Mouse (Mus musculus): Measurements from ENCODE around the gene Bicc1.

Gene Bicc1

DNA sequence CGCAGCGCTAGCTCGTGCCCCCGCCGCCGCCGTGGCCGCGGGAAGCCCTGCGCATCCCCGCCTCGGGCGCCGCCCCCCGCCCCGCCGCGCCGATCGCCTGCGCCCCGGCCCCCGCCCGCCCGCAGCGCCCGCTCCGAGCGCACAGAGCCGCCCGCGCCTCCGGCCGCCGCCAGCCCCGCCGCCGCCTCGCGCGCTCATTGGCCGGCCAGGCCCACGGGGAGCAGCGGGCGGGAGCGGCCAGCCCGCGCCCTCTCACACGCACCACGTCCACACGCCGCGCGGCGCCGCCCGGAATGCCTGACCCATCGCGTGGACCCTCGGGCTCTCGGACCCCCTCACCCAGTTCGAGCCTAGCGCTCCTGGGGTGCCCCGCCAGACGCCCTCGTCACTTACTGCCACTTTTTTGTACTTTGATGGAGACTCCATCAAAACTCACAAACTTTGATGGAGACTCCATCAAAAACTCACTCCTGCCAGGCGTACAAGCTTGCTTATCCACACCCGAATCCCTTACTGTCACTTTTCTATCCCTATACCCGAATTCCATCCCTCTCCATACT is at the start of gene Bicc1:
Gene Bicc1 (minus strand): TSS at position 25 of the 560 bp plus-strand sequence.
- DNase-seq, result peak; percentile 55

DNA sequence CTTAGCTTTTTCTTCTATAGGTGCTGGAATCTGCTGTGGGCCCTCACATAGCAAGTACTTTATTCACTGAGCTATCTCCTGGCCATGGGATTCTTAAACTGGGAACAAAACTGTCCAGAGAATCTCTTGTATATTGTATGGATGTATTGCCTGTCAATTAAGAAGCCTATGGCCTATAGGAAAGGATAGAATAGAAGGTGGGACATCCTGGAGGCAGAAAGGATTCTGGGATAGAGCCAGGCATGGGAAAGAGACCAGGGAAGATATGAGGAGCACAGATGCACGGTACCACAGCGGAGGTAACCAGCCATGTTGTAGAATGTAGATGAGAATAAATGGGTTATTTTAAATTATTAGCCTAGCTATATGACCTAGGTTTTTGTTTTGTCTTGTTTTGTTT is 42.0 kb upstream of the Bicc1 start:
- DNase-seq, result no peak

- DNase-seq, result no peak
These were observed 41.5 kb upstream of the Bicc1 start for GRCm38 (mm10) chr10:71200964-71201363.

DNA sequence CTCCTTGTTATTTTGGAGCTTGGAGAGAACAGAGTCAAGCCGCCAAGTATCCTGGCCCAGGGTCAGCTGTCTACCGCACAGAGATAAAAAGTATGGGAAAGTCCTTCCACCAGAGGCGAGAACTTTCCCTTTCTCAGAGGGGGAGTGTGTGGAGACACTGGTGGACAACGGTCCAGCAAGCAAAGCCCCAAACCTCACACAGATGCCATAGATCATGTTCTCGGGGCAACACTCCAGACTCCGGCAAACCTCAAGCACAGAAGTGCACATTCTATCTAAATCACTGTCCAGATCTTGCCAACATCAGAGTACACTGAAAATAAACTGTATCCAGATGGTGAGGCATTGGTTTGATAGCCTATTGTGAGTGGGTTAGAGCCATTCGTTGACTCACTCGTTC is 39.2 kb upstream of the Bicc1 start:
- no peak for DNase-seq

DNA sequence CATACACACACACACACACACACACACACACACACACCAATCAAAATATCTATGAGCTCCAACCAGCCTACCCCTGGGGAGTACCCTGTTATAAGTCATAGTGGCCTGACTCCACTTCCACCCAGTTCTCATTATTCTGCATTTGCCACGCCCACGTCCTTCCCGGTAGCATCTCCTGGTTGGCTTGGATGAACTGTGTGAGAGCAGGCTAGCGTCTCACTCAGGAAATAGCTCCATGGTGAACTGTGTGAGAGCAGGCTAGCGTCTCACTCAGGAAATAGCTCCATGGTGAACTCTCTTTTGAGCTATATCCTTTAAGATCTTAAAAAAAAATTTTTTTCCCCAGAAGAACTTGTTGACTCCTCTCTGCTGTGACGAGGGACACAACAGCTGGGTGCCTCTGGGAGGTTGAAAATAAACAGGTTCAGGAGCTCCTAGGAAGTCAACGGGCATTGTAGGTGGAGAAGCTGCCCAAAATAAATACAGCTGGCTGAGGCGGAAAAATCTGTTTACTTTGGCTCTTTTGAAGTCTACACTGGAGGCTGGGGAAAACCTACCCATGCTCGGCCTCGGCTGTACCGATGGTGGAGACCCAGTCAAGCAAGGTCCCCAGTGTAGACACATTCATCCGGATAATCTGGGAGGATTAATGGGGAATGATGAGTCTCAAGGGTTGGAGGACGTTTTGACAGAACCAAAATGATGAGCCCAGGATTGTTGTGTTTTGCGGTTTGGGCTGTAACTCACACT is 37.7 kb upstream of the Bicc1 start:
- DNase-seq, result no peak

DNA sequence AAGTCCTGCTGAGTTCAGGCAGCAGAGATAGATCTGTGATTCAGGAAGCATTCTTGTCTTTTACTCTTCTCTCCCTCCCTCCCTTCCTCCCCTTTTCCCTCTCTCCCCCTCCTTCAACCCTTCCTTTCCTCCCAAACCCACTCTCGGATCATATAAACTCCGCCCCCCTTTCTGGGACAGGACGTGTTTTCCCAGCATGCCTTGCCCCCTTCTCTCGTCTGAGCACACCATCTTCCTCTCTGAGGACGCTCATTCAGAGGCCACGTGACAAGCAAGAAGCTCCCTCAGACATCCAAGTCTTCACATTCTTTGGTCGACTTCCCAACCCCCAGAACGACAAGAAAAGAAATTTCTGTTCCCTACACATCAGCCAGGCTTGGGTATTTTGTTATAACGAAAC is 36.0 kb upstream of the Bicc1 start:
- DNase-seq, result peak; percentile 68

DNA sequence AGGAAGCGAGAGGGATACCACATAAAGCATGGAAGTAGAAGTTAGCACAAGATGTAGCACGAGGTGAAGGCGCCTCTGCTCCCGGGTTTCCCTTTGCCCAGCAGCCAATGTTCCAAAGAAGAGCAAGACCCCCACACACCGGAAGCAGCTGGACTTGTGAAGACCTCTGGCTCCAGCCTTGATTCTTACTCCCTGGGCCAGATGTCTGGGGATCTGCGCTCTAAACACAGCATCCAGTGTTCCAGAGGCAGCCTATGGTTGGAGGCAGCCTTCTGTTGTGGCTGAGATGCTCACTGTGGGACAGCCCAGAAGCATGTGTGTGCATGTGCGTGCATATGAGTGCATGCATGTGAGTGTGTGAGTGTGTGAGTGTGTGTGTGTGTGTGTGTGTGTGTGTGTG is 35.2 kb upstream of the Bicc1 start:
- DNase-seq, result peak; percentile 21

- DNase-seq, result no peak
These were observed 33.8 kb upstream of the Bicc1 start for GRCm38 (mm10) chr10:71193319-71193718.

DNA sequence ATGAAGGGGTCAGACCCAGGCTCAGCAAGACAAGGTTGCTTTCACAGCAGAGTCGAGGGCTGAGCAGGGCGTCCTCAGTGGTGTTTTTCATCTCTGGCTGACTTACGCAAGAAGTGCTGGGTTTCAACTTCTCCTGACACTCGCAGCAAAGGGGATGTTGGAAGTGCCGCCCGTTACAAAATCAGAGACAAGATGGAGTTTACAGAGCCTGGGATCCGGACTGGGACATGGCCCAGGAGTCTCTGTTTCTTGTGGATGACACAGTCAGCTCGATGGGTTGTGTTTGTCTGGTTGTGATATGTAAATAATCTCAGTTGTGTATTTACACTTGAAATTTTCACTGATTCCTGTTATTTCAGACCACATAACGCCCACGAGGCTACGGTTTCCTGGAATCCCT is 33.4 kb upstream of the Bicc1 start:
- peak; percentile 51 for DNase-seq

GRCm38 (mm10) chr10:71188681-71189080 is 29.2 kb upstream of the Bicc1 start:
- no peak for DNase-seq

GRCm38 (mm10) chr10:71185059-71185458 is 25.6 kb upstream of the Bicc1 start:
- DNase-seq, result no peak

GRCm38 (mm10) chr10:71183339-71184031 is 24.0 kb upstream of the Bicc1 start:
- DNase-seq, result no peak

GRCm38 (mm10) chr10:71181931-71182330 is 22.4 kb upstream of the Bicc1 start:
- DNase-seq, result no peak

DNA sequence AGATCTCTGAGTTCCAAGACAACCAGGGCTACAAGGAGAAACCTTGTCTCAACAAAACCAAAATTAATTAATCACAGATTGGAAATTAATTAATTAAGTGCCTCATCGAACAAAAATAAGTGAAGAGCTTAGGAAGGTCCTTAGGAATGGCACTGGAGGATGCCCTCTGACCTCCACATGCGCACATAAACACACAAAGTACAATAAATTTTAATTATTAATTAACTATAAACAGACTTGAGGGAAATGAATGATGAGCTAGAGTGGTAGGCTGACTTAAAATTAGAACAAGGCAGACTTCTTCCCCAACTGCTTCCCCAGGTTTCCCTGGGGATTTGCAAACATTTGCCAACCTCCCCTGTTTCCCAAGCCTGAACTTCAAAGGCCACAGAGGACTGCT is 21.6 kb upstream of the Bicc1 start:
- no peak for DNase-seq

- DNase-seq, result no peak
These were observed 20.6 kb upstream of the Bicc1 start for GRCm38 (mm10) chr10:71180057-71180456.

GRCm38 (mm10) chr10:71177201-71177600 is 17.7 kb upstream of the Bicc1 start:
- no peak for DNase-seq

- DNase-seq, result no peak
These were observed 16.8 kb upstream of the Bicc1 start for GRCm38 (mm10) chr10:71176341-71176740.

DNA sequence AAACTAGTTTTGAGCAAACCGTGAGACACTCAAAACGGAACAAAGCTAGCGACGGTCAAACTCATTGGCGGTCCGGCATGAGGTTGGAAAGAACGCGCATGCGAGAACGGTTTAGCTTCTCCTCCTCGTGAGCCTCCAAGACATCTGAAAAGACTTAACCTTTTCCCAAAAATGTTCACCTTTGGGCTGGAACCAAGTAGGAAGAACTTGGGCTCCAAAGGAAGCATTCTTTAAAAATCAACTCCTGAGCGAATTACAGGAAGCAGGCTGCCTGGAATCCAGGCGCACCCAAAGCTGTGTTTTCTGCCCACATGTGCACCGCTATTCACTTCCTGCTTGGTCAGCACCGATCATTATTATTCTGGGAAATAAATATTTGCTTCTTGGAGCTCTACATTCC is 15.8 kb upstream of the Bicc1 start:
- DNase-seq, result no peak

GRCm38 (mm10) chr10:71171414-71171813 is 11.9 kb upstream of the Bicc1 start:
- DNase-seq, result no peak

DNA sequence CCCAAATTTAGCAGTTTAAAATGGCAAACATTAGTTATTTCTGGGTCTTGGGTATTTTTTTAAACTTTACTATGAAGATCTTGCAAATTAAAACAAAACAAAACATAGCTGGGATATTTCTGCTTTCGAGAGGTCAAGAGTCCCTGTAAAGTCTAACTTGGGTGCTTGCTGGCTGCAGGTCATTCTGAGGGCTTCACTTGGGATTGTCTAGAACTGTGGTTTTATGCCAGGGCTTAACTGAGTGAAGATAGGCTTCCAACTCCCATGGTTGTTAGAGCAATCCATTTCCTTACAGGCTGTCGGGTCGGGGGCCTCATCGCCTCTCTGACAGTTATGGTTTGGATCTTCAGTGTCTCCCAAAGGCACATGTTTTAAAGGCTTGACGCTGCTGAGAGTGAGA is 11.3 kb upstream of the Bicc1 start:
- no peak for DNase-seq

DNA sequence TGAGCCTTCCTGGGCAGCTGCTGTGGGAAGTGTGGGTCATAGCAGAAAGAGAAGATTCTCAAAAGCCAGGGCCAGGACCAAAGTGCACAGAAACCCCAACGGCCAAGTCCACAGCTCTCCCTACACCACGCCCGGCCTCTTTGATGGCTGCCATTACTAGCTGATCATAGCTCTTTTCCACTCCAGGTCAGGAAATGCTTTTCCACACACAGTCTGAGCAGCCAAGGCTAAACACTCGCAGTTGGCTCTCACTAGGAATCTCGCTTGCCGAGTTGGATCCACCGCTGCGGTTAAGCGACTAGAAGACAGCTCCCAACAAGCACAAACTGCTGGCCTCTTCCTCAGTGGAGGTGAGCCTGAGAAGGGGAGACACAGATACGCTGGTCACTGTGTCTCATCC is 10.3 kb upstream of the Bicc1 start:
- DNase-seq, result no peak

DNA sequence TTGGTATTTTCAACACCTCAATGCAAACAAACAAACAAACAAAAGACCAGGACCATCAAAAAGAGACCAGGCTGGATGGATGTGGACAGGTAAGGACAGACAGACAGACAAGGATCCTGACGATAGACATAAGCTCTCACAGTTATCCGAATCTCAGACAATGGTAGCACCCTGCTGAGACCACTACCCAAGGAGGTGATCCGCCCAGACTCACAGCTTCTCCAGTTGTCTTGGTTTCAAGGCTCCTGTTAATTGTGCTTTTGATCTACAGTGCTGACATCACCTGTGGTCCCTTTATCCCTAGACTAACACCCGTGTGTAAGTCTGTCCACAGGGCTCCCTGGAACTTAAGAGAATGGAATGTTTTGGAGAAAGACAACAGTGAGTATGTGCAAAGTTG is 9.7 kb upstream of the Bicc1 start:
- DNase-seq, result no peak

DNA sequence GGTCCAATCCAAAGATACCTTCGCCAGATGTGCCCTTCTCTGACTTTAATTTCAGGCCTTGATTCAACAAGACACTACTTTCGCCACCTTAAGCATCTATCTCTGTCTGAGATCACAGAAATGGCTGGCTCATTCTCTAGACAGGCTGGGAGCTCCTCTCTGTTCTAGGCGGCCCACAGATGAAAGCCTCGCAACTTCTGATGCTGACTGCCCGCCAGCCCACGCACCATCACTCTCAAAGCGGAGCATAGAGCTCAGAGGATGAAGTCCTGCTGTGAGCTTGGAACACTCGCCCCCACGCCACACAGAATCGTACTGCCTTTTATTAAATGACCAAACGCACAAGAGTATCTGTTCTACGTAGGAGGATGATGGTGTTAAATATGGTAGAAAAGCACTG is 949 bp upstream of the Bicc1 start:
- no peak for DNase-seq

- DNase-seq, result peak; percentile 74
These were observed 392 bp downstream of the Bicc1 start for GRCm38 (mm10) chr10:71158940-71159675.
